Mouse (Mus musculus) testis, adult 2 months (tissue): ENCODE results near the gene Stat3. TPM values are rescaled to one million over a fixed set of nuclear protein-coding genes. Genes with fewer than 3 reads are reported as not detected.

ENCODE experiments used
- H3K27ac ChIP-seq: fragments of 200-500 bp; 2 replicates; pipeline ENCODE4 v1.5.1; 2012; ENCODE audit warnings: low read depth, low read length; ENCODE audit not compliant: control insufficient read depth, insufficient read depth
- H3K27me3 ChIP-seq: fragments of 200-500 bp; 2 replicates; pipeline ENCODE4 v1.6.1; 2012; ENCODE audit warnings: mild to moderate bottlenecking, low read length, moderate library complexity; ENCODE audit not compliant: control insufficient read depth, insufficient read depth
- H3K36me3 ChIP-seq: fragments of 200-500 bp; 2 replicates; pipeline ENCODE4 v1.6.1; 2012; ENCODE audit warnings: mild to moderate bottlenecking, low read length; ENCODE audit not compliant: control insufficient read depth, insufficient read depth
- H3K4me1 ChIP-seq: fragments of 200-500 bp; 2 replicates; pipeline ENCODE4 v1.6.1; 2012; ENCODE audit warnings: low read length; ENCODE audit not compliant: control insufficient read depth, insufficient read depth
- H3K4me3 ChIP-seq: fragments of 200-500 bp; 2 replicates; pipeline ENCODE4 v1.5.1; 2012; ENCODE audit warnings: low read depth, mild to moderate bottlenecking, low read length, moderate library complexity, mixed read lengths; ENCODE audit not compliant: control insufficient read depth
- CTCF ChIP-seq: fragments of 200-500 bp; IDR thresholded peaks from 2 replicates; pipeline ENCODE4 v1.5.1; 2012; ENCODE audit warnings: low read depth, mild to moderate bottlenecking, inconsistent platforms, low read length, moderate library complexity; ENCODE audit not compliant: control insufficient read depth, insufficient read depth, insufficient replicate concordance
- POLR2A ChIP-seq: fragments of 200-500 bp; IDR thresholded peaks from 2 replicates; pipeline ENCODE4 v1.6.1; 2012; ENCODE audit warnings: low read depth, mild to moderate bottlenecking, inconsistent platforms, low read length, moderate library complexity; ENCODE audit not compliant: control insufficient read depth
- polyA plus RNA-seq: library from polyadenylated mRNA; depleted of rRNA; stranded (reverse); fragments of >200 nt; gene quantifications from 2 replicates; pipeline ENCODE4 v1.2.3, GENCODE M21; 2012

Gene Stat3
- polyA plus RNA-seq, 1 experiment = 25.0 TPM

GRCm38 (mm10) chr11:100969189-100969743 is 29.9 kb upstream of the Stat3 start:
- H3K36me3 ChIP-seq = no peaks in the 10 kb centered on the region
- peaks cover 6% of the 10 kb centered on the region; the same call in 1 of the 2 replicates for H3K27me3 ChIP-seq
- H3K4me1 ChIP-seq = peaks cover 12% of the 10 kb centered on the region
- H3K27ac ChIP-seq = peak overlapping the region; percentile 71
- peak overlapping the region; percentile 87 for H3K4me3 ChIP-seq
- TF ChIP-seq POLR2A = no peak
- no peak for TF ChIP-seq CTCF

DNA sequence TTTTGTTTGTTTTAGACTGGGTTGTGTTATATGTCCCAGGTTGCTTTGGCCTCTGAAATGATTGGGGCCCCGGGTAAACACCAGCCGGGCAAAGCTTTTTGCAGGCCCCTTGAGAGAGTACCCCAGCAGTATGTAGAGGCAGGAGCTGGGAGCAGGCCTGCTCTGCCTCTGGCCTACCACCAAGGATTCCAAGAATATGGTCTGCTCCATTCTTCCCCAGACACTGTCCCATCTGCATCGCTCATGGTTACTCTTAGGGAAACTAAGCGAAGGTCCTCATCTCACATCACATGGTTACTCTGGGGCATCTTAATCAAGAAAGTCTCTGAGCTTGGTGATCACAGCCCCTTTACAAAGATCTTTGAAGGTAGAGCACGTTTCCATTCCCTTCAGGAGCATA is 29.2 kb upstream of the Stat3 start:
- Histone ChIP-seq H3K4me3 (peak overlapping the region; percentile 87; the same call in 1 of the 2 replicates), H3K36me3 (no peaks in the 10 kb centered on the region), H3K27ac (no peak overlapping the region), H3K4me1 (peaks cover 14% of the 10 kb centered on the region), H3K27me3 (peaks cover 6% of the 10 kb centered on the region; the same call in 1 of the 2 replicates)
- TF ChIP-seq CTCF (no peak), POLR2A (no peak)

DNA sequence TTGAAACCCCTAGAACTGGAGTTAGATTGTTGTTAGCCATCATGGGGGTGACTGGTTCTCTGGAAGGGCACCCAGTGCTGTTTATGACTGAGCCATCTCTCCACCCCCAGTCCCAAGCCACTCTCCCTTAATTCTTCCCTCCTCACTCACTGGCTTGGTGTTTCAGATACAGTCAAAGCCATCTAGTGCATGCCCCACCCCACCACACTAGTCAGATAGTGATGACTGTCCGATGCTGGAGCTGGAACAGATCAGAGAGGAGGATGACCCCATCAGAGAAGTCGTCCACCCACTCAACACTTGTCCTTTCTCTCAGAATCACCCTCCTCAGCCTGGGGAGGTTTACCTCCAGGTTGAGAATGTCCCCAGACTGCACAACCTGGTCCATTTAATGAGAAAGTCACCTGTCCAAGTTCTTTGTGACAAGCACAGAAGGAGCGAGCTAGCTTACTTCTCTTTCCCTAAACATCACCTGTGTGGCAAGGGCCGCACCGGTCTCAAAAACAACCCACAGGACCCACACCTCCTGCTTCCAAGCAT is 28.6 kb upstream of the Stat3 start:
- no peak overlapping the region for H3K4me3 ChIP-seq
- no peak overlapping the region for H3K27ac ChIP-seq
- peaks cover 6% of the 10 kb centered on the region; the same call in 1 of the 2 replicates for H3K27me3 ChIP-seq
- peaks cover 14% of the 10 kb centered on the region for H3K4me1 ChIP-seq
- no peaks in the 10 kb centered on the region for H3K36me3 ChIP-seq
- TF ChIP-seq CTCF (no peak), POLR2A (no peak)

GRCm38 (mm10) chr11:100967376-100967775 is 28.0 kb upstream of the Stat3 start:
- TF ChIP-seq CTCF (no peak), POLR2A (no peak)
- peaks cover 16% of the 10 kb centered on the region for H3K4me1 ChIP-seq
- H3K36me3 ChIP-seq = no peaks in the 10 kb centered on the region
- H3K27me3 ChIP-seq = peaks cover 6% of the 10 kb centered on the region; the same call in 1 of the 2 replicates
- H3K4me3 ChIP-seq = no peak overlapping the region
- H3K27ac ChIP-seq = no peak overlapping the region

GRCm38 (mm10) chr11:100965760-100966159 is 26.4 kb upstream of the Stat3 start:
- no peaks in the 10 kb centered on the region for H3K36me3 ChIP-seq
- peaks cover 12% of the 10 kb centered on the region for H3K4me1 ChIP-seq
- H3K4me3 ChIP-seq = no peak overlapping the region
- H3K27me3 ChIP-seq = peaks cover 6% of the 10 kb centered on the region; the same call in 1 of the 2 replicates
- TF ChIP-seq CTCF = no peak
- no peak for TF ChIP-seq POLR2A
- H3K27ac ChIP-seq = no peak overlapping the region

DNA sequence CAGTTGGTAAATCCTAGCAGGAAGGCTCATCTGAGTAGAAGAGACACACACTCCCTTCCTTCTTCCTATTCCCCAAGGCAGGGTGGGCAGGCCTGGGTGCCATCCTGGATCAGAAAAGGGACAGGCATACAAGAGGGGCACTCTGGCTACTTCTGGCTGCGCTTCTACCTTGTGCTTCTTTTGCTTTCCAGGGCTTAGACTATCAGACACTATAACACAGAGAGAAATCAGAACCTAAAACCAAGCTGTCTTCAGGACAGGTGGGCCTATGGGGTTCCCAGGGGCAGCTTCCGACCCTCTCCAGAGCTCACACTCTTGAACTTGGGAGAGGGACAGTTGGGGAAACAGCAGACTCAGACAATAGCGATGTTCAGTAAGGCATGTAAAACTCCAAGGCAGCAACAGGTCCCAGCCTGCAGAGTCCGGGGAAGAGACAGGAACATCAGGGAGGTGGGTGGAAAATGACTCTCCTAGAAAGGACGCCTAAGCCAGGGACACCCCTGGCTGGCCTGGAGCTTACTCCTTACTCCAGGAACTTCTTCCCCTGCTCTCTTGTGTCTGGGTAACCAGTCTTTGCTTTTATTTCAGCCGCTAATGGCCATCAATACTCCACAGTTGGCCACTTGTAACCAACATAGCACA is 25.7 kb upstream of the Stat3 start:
- no peak overlapping the region for H3K27ac ChIP-seq
- no peak overlapping the region for H3K4me3 ChIP-seq
- no peak for TF ChIP-seq POLR2A
- TF ChIP-seq CTCF = no peak
- peaks cover 9% of the 10 kb centered on the region for H3K4me1 ChIP-seq
- peaks cover 3% of the 10 kb centered on the region; the same call in 1 of the 2 replicates for H3K27me3 ChIP-seq
- H3K36me3 ChIP-seq = no peaks in the 10 kb centered on the region

GRCm38 (mm10) chr11:100964180-100964579 is 24.8 kb upstream of the Stat3 start:
- Histone ChIP-seq H3K4me1 (peaks cover 7% of the 10 kb centered on the region), H3K4me3 (no peak overlapping the region), H3K27me3 (no peaks in the 10 kb centered on the region), H3K36me3 (no peaks in the 10 kb centered on the region), H3K27ac (no peak overlapping the region)
- TF ChIP-seq CTCF = no peak
- no peak for TF ChIP-seq POLR2A
